Mouse (Mus musculus): ENCODE results near the gene Pard3. TPM values are rescaled to one million over a fixed set of nuclear protein-coding genes. Genes with fewer than 3 reads are reported as not detected.

Pard3 gene
- total RNA-seq, 2 experiments from 2014 or later: 14.4 to 21.6 TPM

DNA sequence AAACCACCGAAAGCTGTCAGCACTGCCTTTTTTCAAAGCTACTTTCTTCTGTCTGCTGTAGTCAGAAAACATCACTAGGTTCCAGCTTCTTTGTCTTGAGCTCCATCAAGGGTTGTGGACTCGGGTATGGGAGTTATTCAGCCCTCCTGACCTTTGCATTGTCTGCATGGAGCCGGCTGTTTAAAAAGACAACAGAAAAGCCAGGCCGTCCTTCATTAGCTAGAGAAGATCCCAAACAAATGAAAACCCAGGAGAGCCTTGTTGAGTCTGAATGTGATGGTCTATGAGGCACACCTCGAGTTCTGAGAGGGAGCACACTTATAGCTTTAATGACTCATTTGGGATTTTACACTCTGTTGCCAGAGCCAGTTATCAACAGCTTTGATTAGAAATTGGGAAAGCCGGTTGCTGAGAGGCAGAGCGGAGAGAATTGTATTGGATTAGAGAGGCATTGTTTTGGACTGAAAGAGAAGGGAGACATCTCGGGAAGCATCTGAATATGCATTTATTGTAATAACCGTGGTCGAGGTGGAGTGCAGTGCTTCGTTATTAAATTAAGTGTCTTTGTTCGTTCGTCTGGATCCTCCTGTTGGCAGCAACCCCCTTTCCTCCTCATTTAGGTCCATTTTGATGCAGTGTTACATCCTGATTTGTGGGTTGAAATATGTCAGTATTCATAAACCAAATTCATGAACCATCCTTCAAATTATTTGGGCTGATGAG, 435.5 kb downstream of the Pard3 start:
- DNase-seq (ENCODE audit: low spot score in 2 of 2): no peak
- intact Hi-C loops (cut with DNase I): no loop called here

DNA sequence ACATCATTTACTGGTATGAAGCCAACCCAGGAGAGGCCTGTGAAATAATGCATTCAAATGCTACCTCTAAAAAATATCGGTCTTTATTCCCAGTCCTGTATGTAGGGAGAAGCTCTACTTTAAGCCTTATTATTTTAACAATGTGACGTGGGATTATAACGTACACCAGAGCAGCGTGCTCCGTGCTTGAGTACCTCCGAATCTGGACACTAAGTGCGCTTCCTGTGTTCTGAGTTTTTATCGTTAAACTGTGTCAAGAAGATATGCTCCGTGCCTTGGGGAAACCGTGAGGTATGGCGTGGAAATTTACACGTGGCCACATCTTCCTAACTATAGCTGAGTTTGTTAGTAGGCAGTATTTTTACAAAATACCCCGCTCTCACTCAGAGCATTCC, 436.0 kb downstream of the Pard3 start:
- intact Hi-C loops (cut with DNase I): no loop called here
- DNase-seq (ENCODE audit: low spot score in 2 of 2): peak in 1 of 2 experiments; percentile 2

DNA sequence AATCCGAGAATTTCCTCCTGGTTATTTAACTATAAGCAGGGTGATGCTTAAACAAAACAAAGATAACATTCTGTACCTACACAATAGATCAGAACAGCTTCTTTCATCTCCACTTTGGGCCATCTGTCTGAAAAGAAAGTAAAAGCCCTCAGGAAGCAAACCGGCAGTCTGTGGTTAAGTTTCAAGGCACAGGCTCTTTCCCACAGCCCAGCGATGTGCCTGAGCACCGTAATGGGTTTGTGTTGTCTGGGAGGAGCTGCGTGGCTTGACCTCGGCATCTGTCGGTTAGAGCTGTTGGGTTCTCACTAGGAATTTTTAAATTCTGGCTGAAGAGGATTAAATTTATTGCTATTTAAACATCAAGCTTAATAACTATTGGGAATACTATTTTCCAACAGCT, 436.5 kb downstream of the Pard3 start:
- intact Hi-C loops (cut with DNase I): no loop called here
- peak in 1 of 2 experiments; percentile 6 for DNase-seq (ENCODE audit: low spot score in 2 of 2)

DNA sequence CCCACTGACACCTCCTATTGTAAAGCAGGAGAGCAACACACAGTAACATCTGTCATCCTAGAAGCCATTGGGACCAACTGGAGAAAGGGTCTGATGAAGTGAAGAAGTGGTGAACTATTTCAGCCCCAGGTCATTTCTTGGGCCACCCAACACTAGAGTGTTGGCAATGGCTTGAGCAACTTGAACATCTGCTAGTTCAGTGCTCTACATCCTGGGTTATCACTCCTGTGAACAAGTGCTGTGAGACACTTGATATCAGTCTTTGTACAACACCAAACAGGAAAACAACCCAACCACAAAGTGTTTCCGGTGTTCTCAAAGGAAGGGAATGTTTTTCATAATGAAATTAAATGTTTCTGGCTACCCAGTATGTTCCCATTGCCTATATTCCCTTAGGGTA, 438.1 kb downstream of the Pard3 start:
- DNase-seq (ENCODE audit: low spot score in 2 of 2): no peak
- intact Hi-C loops (cut with DNase I): no loop called here

DNA sequence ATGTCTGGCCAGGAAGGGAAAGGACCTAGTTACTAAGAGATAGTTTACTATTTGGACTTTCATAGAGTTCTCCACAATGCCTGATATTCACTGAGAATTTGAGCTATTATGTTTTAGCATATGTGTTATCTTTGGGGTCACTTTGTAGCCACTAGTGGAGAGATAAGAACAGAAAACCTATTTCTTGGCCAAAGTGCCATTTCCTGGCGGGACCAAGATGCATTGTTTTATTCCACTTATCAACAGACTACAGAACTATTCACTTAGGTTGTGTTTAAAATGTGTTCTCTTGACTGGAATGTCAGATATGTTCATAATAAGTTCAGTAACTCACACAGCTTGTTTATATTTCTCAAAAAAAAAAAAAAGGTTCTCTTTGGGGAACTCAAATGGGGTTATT, 441.6 kb downstream of the Pard3 start:
- intact Hi-C loops (cut with DNase I): no loop called here
- no peak for DNase-seq (ENCODE audit: low spot score in 2 of 2)

DNA sequence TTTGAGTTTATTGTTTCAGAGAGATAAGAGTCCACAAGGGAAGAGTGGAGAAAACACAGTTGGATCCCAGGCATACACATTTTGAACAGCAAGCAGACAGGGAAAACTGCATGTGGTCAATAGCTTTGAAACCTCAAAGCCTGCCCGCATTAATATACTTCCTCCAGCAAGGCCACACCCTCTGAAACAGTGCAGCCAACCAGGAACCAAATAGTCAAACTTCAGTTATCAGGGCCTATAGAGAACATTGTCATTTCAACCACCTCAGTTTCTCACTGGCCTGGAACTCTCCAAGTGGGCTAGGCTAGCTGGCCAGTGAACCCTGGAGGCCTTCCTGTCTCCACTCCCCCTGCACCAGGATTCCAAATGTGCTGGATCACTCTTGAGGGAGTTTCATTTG, 442.6 kb downstream of the Pard3 start:
- DNase-seq (ENCODE audit: low spot score in 2 of 2): no peak

DNA sequence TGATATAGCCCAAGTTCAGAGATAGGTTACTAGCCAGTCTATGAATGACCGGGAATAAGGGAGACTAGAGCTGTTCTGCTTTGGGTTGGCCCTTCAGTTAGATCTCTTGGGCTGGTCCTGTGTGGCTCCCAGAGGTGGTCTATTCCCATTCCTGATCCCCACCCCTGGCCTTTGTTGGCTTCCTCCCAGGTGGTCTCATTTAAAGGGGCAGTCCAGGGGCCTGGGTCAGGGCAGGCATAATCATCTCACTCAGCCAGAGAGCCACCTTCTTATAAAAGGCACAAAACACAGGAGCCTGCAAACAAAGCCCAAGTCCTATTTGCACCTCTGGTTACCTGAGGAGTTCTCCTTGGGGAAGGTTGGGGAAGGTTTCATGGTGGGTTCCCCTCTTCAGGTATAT, 447.6 kb downstream of the Pard3 start:
- DNase-seq (ENCODE audit: low spot score in 2 of 2): no peak
- intact Hi-C loops (cut with DNase I): no loop called here

More for the DNA sequence above, 442.6 kb downstream of the Pard3 start:
- intact Hi-C loops (cut with DNase I): no loop called here

DNA sequence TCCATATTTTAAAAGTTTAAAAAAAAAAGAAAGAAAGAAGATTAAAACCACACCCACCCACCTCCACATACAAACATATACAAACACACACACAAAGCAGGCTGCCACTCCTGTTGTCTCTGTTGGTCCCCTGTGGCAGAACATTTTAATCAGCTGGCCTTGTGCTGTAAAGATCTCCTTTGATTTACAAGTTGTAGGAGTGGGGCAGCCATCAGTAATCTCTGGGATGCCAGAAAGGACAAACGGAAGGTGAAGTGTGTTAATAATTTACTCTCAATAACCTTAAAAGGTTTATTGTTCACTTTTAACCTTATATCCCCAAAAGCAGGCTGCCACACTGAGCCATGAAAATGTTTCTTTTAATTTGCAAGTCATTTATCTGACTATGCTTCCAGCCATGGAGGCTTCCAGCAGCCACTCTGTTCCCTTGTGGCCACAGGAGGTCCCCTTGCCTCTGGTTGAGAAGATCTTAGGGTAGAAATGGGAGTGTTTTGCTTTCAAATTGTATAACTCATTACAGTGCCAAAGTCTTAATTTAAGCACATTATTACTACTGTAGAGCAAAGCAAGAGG, 448.4 kb downstream of the Pard3 start:
- intact Hi-C loops (cut with DNase I): no loop called here
- no peak for DNase-seq (ENCODE audit: low spot score in 2 of 2)

DNA sequence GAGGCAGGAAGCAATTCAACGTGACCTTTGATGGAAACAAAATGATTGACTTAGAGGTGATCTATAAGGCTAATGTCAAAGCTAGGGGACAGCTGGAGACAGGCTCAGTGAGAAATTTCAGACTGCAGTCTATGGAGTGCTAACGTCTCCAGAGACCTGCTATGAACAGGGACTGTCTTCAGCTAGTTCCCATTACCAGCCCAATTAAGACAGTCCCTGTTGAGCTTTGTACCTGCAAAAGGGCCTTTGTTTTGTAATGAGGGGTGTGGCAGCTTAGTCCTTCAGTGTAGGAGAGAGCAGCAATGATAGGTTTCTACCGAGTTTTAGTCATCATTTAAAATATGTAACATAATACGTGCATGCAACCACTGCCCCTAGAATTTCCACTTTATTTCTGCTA, 448.9 kb downstream of the Pard3 start:
- intact Hi-C loops (cut with DNase I): no loop called here
- no peak for DNase-seq (ENCODE audit: low spot score in 2 of 2)

DNA sequence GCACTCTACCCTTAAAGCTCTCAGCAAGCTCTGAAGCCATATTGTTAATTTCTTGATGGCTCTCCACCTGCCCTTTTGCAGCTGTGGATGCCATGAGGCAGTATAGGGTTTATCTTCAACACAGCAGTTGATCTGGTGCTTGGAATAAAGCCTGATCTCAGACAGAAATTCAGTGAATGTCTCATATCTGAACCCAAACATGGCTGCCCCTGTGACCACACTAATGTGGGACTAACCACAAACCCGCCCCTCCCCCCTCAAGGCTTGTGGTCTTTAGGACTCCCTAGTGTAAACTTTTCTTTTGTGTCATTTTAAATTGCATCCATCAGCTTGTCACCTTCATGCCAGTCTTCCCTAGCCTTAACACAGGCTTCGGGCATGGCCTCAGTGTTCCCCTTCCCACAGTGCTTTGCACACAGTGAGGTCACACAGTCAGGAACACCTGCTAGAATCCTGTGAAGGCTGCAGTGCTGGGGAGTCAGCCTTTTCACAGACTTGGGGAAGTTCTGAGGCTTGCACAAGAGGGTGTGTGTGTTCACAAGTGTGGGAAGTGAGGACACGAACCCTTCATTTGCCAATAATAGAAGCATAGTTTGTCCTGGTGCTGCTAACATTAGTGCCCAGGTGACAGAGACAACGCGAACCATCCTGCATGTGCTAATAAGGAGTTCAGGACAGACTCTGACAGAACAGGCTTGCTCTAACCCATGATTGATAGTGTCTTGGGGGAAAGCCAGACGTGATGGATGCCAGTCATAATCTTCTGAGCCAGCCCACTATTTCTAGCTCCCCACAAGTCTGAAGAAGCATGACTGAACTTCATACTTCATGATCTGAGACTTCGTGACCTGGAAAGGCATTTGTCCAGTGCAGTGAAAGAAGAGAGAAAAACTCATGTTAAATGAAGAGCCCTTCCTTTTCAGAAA, 451.4 kb downstream of the Pard3 start:
- intact Hi-C loops (cut with DNase I): no loop called here
- DNase-seq (ENCODE audit: low spot score in 2 of 2): no peak

DNA sequence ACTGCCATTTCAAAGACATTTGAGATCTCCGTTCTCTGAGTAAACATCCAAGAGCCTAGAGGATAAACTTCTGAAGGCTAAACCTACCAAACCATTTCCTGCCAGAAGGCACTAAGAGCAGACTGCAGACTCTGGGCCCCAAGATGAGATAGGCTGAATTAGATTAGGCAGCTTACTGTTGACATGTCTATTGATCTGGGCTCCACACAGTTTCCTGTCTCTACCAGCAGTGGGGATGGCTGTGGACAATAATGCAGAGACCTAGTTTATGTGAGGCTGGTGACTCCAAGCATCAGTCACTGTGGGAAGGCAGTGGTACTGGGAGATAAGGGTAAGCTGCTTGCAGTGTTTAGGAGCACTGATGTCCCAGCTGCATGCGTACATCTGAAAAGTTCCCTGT, 452.4 kb downstream of the Pard3 start:
- intact Hi-C loops (cut with DNase I): no loop called here
- DNase-seq (ENCODE audit: low spot score in 2 of 2): no peak

DNA sequence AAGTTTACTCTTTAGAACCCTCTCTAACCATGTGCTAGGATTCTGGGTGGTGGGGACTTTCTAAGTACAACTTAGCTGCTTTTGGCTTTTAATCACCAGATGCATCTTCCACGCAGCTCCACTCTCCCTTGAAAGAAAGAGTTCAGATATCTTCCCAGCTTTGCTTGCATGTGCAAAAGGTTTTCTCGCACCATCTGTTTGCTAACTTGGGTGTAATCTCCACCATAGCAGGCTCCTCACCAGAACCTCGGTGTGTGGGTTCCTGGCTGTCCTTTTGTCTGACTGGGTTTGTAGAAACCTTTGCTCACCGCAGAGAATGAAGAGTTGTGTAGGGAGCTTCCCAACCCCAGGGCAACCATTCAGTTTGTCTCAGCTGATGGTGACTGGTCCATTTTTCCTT, 462.0 kb downstream of the Pard3 start:
- DNase-seq (ENCODE audit: low spot score in 2 of 2): peak; percentile 13 to 60
- intact Hi-C loops (cut with DNase I): no loop called here

DNA sequence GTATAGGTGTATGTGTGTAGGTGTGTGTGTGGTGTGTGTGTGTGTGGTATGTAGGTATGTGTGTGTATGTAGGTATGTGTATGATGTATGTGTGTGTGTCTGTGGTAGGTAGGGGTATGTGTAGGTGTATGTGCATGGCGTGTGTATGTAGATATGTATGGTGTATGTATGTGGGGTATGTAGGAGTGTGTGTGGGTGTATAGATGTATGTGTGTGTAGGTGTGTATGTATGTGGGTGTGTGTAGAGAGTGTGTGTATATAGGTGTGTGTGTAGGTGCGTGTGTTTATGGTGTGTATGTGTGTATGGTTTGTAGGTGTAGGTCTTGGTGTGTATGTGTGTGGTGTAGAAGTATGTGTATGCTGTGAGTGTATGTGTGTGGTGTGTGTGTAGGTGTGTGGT, 464.6 kb downstream of the Pard3 start:
- DNase-seq (ENCODE audit: low spot score in 2 of 2): no peak
- intact Hi-C loops (cut with DNase I): no loop called here

DNA sequence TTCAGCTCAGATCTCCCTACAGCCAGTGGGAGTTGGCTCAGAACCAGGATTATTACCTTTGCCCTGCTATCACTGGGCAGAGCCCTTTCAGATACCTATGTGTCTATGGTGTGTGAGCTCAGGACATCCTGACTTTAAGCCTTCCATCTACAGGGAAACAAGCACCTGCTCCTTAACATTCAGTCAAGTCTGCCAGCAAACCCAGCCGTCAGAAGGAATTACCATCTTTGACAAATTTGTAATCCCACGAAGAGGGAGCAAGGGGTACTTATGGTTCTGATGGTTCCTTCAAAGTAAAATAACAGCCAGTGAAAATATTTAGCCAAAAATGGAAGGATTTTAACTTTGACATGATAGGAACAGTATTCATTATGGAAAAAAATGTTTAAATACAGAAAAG, 466.1 kb downstream of the Pard3 start:
- no peak for DNase-seq (ENCODE audit: low spot score in 2 of 2)
- intact Hi-C loops (cut with DNase I): no loop called here

DNA sequence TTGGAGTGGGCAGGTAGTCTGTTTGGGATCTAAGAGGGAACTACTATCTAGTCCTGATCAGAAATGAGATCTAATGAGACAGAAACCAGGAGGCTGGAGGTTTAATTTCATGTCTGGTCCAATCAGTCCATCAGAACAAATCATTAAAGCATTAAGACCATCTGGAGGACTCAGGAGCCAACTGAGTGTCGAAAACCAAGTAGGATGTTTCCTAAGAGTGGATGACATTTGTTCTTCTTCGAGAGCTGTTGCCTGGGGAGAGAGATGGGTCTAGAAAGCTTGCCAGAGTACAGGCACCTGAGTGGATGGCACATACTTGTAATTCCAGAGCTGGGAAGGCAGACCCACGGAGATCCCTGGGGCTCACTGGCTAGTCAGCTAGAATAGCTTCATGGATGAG, 468.2 kb downstream of the Pard3 start:
- no peak for DNase-seq (ENCODE audit: low spot score in 2 of 2)
- intact Hi-C loops (cut with DNase I): no loop called here

DNA sequence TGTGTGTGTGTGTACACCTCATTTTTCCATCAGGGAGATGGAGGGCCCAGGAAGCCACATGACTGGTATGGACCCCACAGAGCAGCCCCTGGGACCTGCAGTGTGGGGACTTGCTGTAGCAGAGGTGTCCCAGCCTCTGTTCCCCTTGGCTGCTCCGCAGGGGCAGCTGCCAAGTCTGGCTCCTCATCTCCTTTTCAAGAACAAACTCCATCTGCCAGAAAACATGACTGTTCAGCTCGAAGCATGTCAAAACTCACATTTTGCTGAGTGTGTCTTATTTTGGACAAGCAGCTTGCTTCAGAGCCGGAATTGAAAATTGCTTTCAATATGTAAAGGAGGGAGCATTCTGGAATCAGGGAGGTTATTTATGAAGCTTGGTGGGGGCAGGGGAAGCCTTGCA, 471.1 kb downstream of the Pard3 start:
- intact Hi-C loops (cut with DNase I): loop anchor here (1.0 kb wide), 1 partner anchor 44 kb away; no protein-coding TSS in a partner anchor
- peak; percentile 19 to 70 for DNase-seq (ENCODE audit: low spot score in 2 of 2)

DNA sequence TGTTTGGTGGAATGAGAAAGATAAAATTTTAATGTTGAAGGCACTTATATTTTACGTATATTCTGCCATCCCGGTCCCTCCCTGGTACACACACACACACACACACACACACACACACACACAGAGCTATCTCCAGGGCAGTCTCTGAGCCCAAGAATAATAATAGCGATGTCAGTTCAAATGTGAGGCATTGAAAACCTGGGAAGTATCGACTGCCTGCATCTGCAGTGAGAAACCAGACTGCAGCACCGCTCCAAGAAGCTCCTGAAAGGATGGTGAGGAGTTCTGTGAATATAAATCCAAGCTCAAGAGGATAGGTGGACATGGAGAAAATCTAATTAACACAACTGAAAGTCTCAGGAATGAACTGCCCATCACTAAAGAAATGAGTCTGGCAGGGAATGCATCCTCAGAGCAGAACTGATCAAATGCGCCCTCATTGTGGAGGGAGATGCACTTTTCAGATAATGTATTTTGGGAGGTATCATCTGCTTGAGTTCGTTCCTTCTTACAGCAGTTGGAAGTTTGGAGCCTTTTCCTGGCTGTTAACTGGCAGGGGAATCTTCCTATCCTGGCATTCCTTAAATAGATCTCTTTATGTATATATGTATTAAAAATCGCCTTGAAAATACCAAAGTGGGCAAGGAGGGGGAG, 471.6 kb downstream of the Pard3 start:
- intact Hi-C loops (cut with DNase I): loop anchor here (1.0 kb wide), 1 partner anchor 43 kb away; no protein-coding TSS in a partner anchor
- peak; percentile 21 to 70 for DNase-seq (ENCODE audit: low spot score in 2 of 2)

DNA sequence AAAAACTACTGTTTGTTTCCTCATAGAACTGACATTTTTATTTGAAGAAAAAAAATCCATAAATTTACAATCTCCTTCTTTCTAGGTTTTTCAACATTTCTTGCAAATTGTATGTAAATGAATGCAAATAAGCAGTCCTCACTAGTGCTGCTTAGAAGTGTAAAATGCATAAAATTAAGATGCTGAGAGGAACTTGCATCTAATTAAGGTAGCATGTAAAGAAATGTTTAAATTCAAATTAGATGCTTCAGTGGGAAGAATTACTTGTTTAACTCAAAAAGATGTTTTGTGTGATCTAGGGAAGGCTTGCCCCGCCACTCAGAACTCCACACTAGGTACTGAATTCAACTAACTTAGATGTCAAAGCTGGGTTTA, 472.1 kb downstream of the Pard3 start:
- intact Hi-C loops (cut with DNase I): loop anchor here (1.0 kb wide), 1 partner anchor 42 kb away; no protein-coding TSS in a partner anchor
- DNase-seq (ENCODE audit: low spot score in 2 of 2): no peak

DNA sequence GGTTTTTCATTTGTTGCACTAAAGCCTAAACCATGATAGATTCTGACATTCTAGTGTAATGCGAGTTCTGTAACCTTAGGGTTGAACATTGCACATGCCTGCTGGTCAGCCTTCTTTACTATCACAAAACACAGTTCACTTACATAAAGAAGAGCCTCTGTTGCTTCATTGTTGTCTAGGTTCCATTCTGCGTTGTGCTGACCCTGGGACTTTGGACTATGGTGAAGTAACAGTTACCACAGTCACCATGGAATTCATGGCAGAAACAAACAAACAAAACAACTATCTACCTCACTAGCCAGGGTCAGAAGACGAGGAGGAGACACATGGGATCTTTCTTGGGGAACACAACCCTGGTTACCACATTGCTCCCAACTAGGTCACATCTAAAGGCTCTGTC, 476.1 kb downstream of the Pard3 start:
- intact Hi-C loops (cut with DNase I): no loop called here
- no peak for DNase-seq (ENCODE audit: low spot score in 2 of 2)

DNA sequence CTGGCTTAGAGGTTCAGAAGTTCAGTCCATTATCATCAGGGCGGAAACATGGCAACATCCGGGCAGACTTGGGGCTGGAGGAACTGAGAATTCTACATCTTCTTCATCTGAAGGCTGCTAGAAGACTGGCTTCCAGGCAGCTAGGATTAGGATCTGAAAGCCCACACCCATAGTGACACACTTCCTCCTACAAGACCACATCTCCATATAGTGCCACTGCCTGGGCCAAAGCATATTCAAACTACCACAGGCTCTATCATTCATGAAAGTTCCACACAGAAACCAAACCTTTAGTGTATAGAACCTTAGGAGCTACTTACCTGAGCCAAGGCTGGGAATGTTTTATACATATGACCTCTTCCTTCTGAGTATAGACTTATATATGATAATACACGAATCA, 476.6 kb downstream of the Pard3 start:
- intact Hi-C loops (cut with DNase I): no loop called here
- no peak for DNase-seq (ENCODE audit: low spot score in 2 of 2)
